Mouse (Mus musculus) spleen, postnatal 10 days (tissue): ENCODE measurements around the gene Efcab11.
"Not testable (repeated sequence)": the region's sequence is repeated elsewhere in the genome, so short reads cannot be mapped to it uniquely, and the experiment has no call there.

Experiments
- DNase-seq, 2 experiments: peaks; one replicate each; pipeline ENCODE4 v3.0.0; 2021 to 2022; ENCODE audit warnings: low spot score in 2 of 2

Efcab11 gene

GRCm38 (mm10) chr12:99874609-99875008 lies 9.6 kb downstream of the Efcab11 start:
- DNase-seq = no peak

- DNase-seq = no peak
These were observed 10.8 kb downstream of the Efcab11 start for GRCm38 (mm10) chr12:99873443-99873842.

GRCm38 (mm10) chr12:99868821-99869220 lies 15.4 kb downstream of the Efcab11 start:
- no peak for DNase-seq

- DNase-seq = no peak
These were observed 19.6 kb downstream of the Efcab11 start for GRCm38 (mm10) chr12:99864613-99865012.

GRCm38 (mm10) chr12:99860981-99861380 lies 23.3 kb downstream of the Efcab11 start:
- no peak for DNase-seq

- DNase-seq = no peak
These were observed 24.7 kb downstream of the Efcab11 start for GRCm38 (mm10) chr12:99859391-99860100.

GRCm38 (mm10) chr12:99858664-99859063 lies 25.6 kb downstream of the Efcab11 start:
- DNase-seq = no peak

GRCm38 (mm10) chr12:99856011-99856410 lies 28.2 kb downstream of the Efcab11 start:
- DNase-seq = no peak

GRCm38 (mm10) chr12:99853323-99854258 lies 30.6 kb downstream of the Efcab11 start:
- DNase-seq = no peak

GRCm38 (mm10) chr12:99849996-99850395 lies 34.2 kb downstream of the Efcab11 start:
- DNase-seq = no peak

- DNase-seq = no peak
These were observed 39.3 kb downstream of the Efcab11 start for GRCm38 (mm10) chr12:99844951-99845350.

- DNase-seq = peak in 1 of 2 experiments; percentile 37
These were observed 45.5 kb downstream of the Efcab11 start for GRCm38 (mm10) chr12:99838703-99839102.

GRCm38 (mm10) chr12:99838109-99838508 lies 46.1 kb downstream of the Efcab11 start:
- no peak for DNase-seq

GRCm38 (mm10) chr12:99837528-99837927 lies 46.7 kb downstream of the Efcab11 start:
- no peak for DNase-seq

GRCm38 (mm10) chr12:99836404-99837131 lies 47.7 kb downstream of the Efcab11 start:
- no peak for DNase-seq

- DNase-seq = no peak
These were observed 50.8 kb downstream of the Efcab11 start for GRCm38 (mm10) chr12:99833476-99833875.

- DNase-seq = no peak
These were observed 61.6 kb downstream of the Efcab11 start for GRCm38 (mm10) chr12:99822591-99822990.

GRCm38 (mm10) chr12:99821309-99821934 lies 62.8 kb downstream of the Efcab11 start:
- no peak for DNase-seq

- no peak for DNase-seq
These were observed 64.9 kb downstream of the Efcab11 start for GRCm38 (mm10) chr12:99819186-99819974.

GRCm38 (mm10) chr12:99818006-99818405 lies 66.2 kb downstream of the Efcab11 start:
- not testable (repeated sequence) for DNase-seq

GRCm38 (mm10) chr12:99815244-99815643 lies 69.0 kb downstream of the Efcab11 start:
- no peak for DNase-seq
